Comparison of ENCODE assay signal across 8 mouse cellular contexts in the genomic region with DNA sequence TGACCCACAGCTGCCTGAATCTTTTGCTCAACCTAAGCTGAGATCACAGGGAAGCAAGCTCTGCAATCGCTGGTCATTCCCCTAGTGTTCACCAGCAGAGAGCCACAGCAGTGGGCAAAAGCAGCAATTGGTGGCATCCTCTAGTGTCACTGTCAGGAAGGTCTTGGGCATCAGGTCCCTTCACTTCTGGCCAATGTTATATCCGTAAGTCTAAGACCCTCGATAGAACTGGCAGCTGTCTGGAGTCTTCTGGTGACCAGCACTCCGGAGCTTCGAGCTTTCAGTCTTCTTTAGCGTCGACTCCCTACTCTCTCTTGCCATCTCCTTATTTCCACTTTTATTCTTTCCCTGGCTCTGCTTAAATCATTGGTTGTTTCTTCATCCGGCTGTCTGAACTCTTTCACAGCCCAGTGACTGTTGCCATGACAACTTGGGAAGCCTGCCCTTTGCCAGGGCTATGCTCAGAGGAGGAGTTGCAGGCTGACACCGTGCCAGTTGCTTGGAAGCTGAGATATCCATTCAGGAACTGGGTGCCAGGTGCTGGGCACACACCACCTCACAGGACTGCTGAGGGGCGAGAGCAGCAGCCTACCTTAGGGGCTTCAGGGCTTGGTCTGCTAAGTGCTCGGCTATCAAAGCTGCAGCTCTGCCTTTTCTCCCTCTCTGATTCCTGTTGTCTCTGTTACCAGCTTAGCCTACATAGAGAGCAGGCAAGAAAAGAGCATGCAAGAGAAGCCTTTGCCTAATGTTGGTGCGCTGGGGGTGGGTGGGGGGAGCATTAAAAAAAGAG. TPM values are rescaled to one million over a fixed set of nuclear protein-coding genes. Genes with fewer than 3 reads are reported as not detected.
A peak's percentile ranks its signal among the peaks of the same experiment; 100 is the strongest.
DNase-seq lines count a peak whose midpoint lies in the region; ATAC-seq and TF ChIP-seq lines count a peak whose summit lies in the region.

No protein-coding gene starts in this region.

- intact Hi-C loops in heart, adult 2 months (cut with DNase I), result no loop called here

- DNase-seq in adrenal gland, adult 8-10 months, result peak; percentile 78
- peak; percentile 79 for DNase-seq in embryo, embryonic 11 days
- DNase-seq in heart, adult 2 months, result peak; percentile 55 to 72
- DNase-seq in kidney, adult 8-10 months, result peak; percentile 96
- DNase-seq in midbrain, embryonic 14.5 days, result peak; percentile 91

- TF ChIP-seq CTCF in heart, adult 2 months (IDR thresholded peaks at IDR 0.05), result no peak

- no peak for TF ChIP-seq EP300 in heart, adult 2 months (IDR thresholded peaks at IDR 0.05; ENCODE audit: insufficient read depth, low read depth, low read length)

- TF ChIP-seq POLR2A in heart, adult 2 months (IDR thresholded peaks at IDR 0.05; ENCODE audit: insufficient read depth, low read depth, low read length), result no peak

- H3K79me2 ChIP-seq in heart, adult 2 months (replicated peaks; ENCODE audit: control insufficient read depth, insufficient read depth, low read length), result no peaks in the 10 kb centered on the region

- WGBS in heart, adult 2 months, result 45% methylated on average over 12 of the region's 12 CpGs
- WGBS in limb, embryonic 12.5 days, result 67% methylated on average over 12 of the region's 12 CpGs
- WGBS in midbrain, embryonic 14.5 days, result 12% methylated on average over 12 of the region's 12 CpGs
- 54% methylated on average over 12 of the region's 12 CpGs for WGBS in stomach, embryonic 15.5 days

- H3K27me3 ChIP-seq in heart, adult 2 months (ENCODE audit: control insufficient read depth, insufficient read depth, low read length), result no peaks in the 10 kb centered on the region
- no peaks in the 10 kb centered on the region for H3K27me3 ChIP-seq in limb, embryonic 12.5 days
- H3K27me3 ChIP-seq in midbrain, embryonic 14.5 days (ENCODE audit: control insufficient read depth, insufficient read depth, low read length), result no peaks in the 10 kb centered on the region
- H3K27me3 ChIP-seq in stomach, embryonic 15.5 days (replicated peaks), result no peaks in the 10 kb centered on the region

- no peaks in the 10 kb centered on the region for H3K9me3 ChIP-seq in limb, embryonic 12.5 days
- no peaks in the 10 kb centered on the region for H3K9me3 ChIP-seq in midbrain, embryonic 14.5 days (ENCODE audit: control insufficient read depth, low read length)
- no peaks in the 10 kb centered on the region for H3K9me3 ChIP-seq in stomach, embryonic 15.5 days

- H3K4me2 ChIP-seq in limb, embryonic 12.5 days, result peak overlapping the region; percentile 58
- H3K4me2 ChIP-seq in midbrain, embryonic 14.5 days (ENCODE audit: low read length), result peak overlapping the region; percentile 56
- H3K4me2 ChIP-seq in stomach, embryonic 15.5 days, result peak overlapping the region; percentile 20

- H3K4me1 ChIP-seq in heart, adult 2 months (ENCODE audit: control insufficient read depth, insufficient read depth, low read length), result peaks cover 2% of the 10 kb centered on the region
- peaks cover 30% of the 10 kb centered on the region for H3K4me1 ChIP-seq in limb, embryonic 12.5 days (replicated peaks)
- peaks cover 17% of the 10 kb centered on the region for H3K4me1 ChIP-seq in midbrain, embryonic 14.5 days (ENCODE audit: control insufficient read depth, insufficient read depth, low read length)
- H3K4me1 ChIP-seq in stomach, embryonic 15.5 days, result peaks cover 18% of the 10 kb centered on the region

- H3K27ac ChIP-seq in heart, adult 2 months, result no peak overlapping the region
- H3K27ac ChIP-seq in limb, embryonic 12.5 days, result no peak overlapping the region
- H3K27ac ChIP-seq in midbrain, embryonic 14.5 days (replicated peaks; ENCODE audit: low read depth, low read length), result peak overlapping the region; percentile 62
- no peak overlapping the region for H3K27ac ChIP-seq in stomach, embryonic 15.5 days

- ATAC-seq in limb, embryonic 12.5 days (ENCODE audit: insufficient number of reproducible peaks, insufficient read depth, low FRiP score, low TSS enrichment, low read depth), result no peak
- ATAC-seq in midbrain, embryonic 14.5 days (ENCODE audit: low FRiP score, low TSS enrichment), result peak; percentile 67; the same call in 1 of the 2 replicates
- no peak for ATAC-seq in stomach, embryonic 15.5 days (ENCODE audit: insufficient read depth, low FRiP score, low read depth)
- no peak for ATAC-seq in granulocyte monocyte progenitor cell, adult 5-6 weeks (replicated peaks; ENCODE audit: poor library complexity, severe bottlenecking)

- H3K9ac ChIP-seq in heart, adult 2 months (ENCODE audit: low read depth, low read length), result no peak overlapping the region
- H3K9ac ChIP-seq in limb, embryonic 12.5 days (replicated peaks), result 0 out of 2 replicates have a peak overlapping the region, but pooled peaks have one; percentile 4
- H3K9ac ChIP-seq in midbrain, embryonic 14.5 days (replicated peaks; ENCODE audit: low read length), result peak overlapping the region; percentile 34; the same call in 1 of the 2 replicates
- no peak overlapping the region for H3K9ac ChIP-seq in stomach, embryonic 15.5 days

- no peaks in the 10 kb centered on the region for H3K36me3 ChIP-seq in heart, adult 2 months (ENCODE audit: control insufficient read depth, insufficient read depth, low read length)
- peaks cover 16% of the 10 kb centered on the region for H3K36me3 ChIP-seq in limb, embryonic 12.5 days
- H3K36me3 ChIP-seq in midbrain, embryonic 14.5 days (ENCODE audit: control insufficient read depth, insufficient read depth, low read length), result peaks cover 4% of the 10 kb centered on the region; the same call in 1 of the 2 replicates
- peaks cover 5% of the 10 kb centered on the region; the same call in 1 of the 2 replicates for H3K36me3 ChIP-seq in stomach, embryonic 15.5 days

- H3K4me3 ChIP-seq in heart, adult 2 months, result no peak overlapping the region
- H3K4me3 ChIP-seq in limb, embryonic 12.5 days (replicated peaks), result 0 out of 2 replicates have a peak overlapping the region, but pooled peaks have one; percentile 6
- 0 out of 2 replicates have a peak overlapping the region, but pooled peaks have one; percentile 8 for H3K4me3 ChIP-seq in midbrain, embryonic 14.5 days (replicated peaks; ENCODE audit: low read depth, low read length)
- no peak overlapping the region; the same call in 1 of the 2 replicates for H3K4me3 ChIP-seq in stomach, embryonic 15.5 days (replicated peaks)

RNA-seq across cellular contexts. Expression of a gene that starts 2.2 kb away (rescaled TPM):
- total RNA-seq in adrenal gland, adult 8-10 months (2022), result 10 to 100 TPM in 3 of 4 experiments, 1 to 10 TPM in 1; 4.8 to 15.3 (median 12.3) TPM
- 10 to 100 TPM; 53.0 to 54.4 TPM for total RNA-seq in heart, adult 2 months (2021)
- 8.1 and 22.9 TPM in 2 replicates for polyA plus RNA-seq in heart, adult 2 months (2012; rRNA removed)
- 38.1 and 43.9 TPM in 2 replicates for polyA plus RNA-seq in limb, embryonic 12.5 days (2016; fragmentation: Nextera tagmentation; extraction: Ambion mirVana)
- 98.3 and 108 TPM in 2 replicates for polyA plus RNA-seq in midbrain, embryonic 14.5 days (2014; fragmentation: Nextera tagmentation; extraction: Ambion mirVana)
- polyA plus RNA-seq in stomach, embryonic 15.5 days (2015; fragmentation: Nextera tagmentation; extraction: Ambion mirVana), result 51.1 and 62.7 TPM in 2 replicates
- total RNA-seq in granulocyte monocyte progenitor cell, adult 5-6 weeks (2014; fragmentation: Nextera tagmentation), result 14.7 and 16.2 TPM in 2 replicates
- total RNA-seq in granulocyte monocyte progenitor cell, adult 5-6 weeks (2017), result 9.6 and 12.3 TPM in 2 replicates

RNA-seq across cellular contexts. Expression of a gene that starts 23.8 kb away (rescaled TPM):
- total RNA-seq in adrenal gland, adult 8-10 months (2022), result 10 to 100 TPM; 16.1 to 33.1 (median 23.3) TPM
- total RNA-seq in heart, adult 2 months (2021), result 100 to 1,000 TPM; 112 to 114 TPM
- polyA plus RNA-seq in heart, adult 2 months (2012; rRNA removed), result 44.4 and 52.6 TPM in 2 replicates
- 17.8 and 21.9 TPM in 2 replicates for polyA plus RNA-seq in limb, embryonic 12.5 days (2016; fragmentation: Nextera tagmentation; extraction: Ambion mirVana)
- polyA plus RNA-seq in midbrain, embryonic 14.5 days (2014; fragmentation: Nextera tagmentation; extraction: Ambion mirVana), result 8.8 and 9.2 TPM in 2 replicates
- 29.0 and 30.0 TPM in 2 replicates for polyA plus RNA-seq in stomach, embryonic 15.5 days (2015; fragmentation: Nextera tagmentation; extraction: Ambion mirVana)
- 10.1 and 14.0 TPM in 2 replicates for total RNA-seq in granulocyte monocyte progenitor cell, adult 5-6 weeks (2014; fragmentation: Nextera tagmentation)
- 11.5 and 12.0 TPM in 2 replicates for total RNA-seq in granulocyte monocyte progenitor cell, adult 5-6 weeks (2017)

RNA-seq across cellular contexts. Expression of a gene that starts 26.7 kb away (rescaled TPM):
- total RNA-seq in adrenal gland, adult 8-10 months (2022), result 1 to 10 TPM in 2 of 4 experiments, under 1 TPM in 2; 0.56 to 3.5 (median 1.7) TPM
- 1 to 10 TPM in 1 of 2 experiments, under 1 TPM in 1; 0.91 to 1.3 TPM for total RNA-seq in heart, adult 2 months (2021)
- 0.53 and 0.61 TPM in 2 replicates for polyA plus RNA-seq in heart, adult 2 months (2012; rRNA removed)
- 0.14 and 0.39 TPM in 2 replicates for polyA plus RNA-seq in limb, embryonic 12.5 days (2016; fragmentation: Nextera tagmentation; extraction: Ambion mirVana)
- 0.18 and 0.62 TPM in 2 replicates for polyA plus RNA-seq in midbrain, embryonic 14.5 days (2014; fragmentation: Nextera tagmentation; extraction: Ambion mirVana)
- polyA plus RNA-seq in stomach, embryonic 15.5 days (2015; fragmentation: Nextera tagmentation; extraction: Ambion mirVana), result 2.4 and 2.6 TPM in 2 replicates
- total RNA-seq in granulocyte monocyte progenitor cell, adult 5-6 weeks (2014; fragmentation: Nextera tagmentation), result 0.13 TPM in 1 of 2 replicates, not detected in the other
- total RNA-seq in granulocyte monocyte progenitor cell, adult 5-6 weeks (2017), result not detected in 2 replicates

RNA-seq across cellular contexts. Expression of a gene that starts 26.8 kb away (rescaled TPM):
- total RNA-seq in adrenal gland, adult 8-10 months (2022), result not detected
- total RNA-seq in heart, adult 2 months (2021), result not detected
- polyA plus RNA-seq in heart, adult 2 months (2012; rRNA removed), result not detected in 2 replicates
- not detected in 2 replicates for polyA plus RNA-seq in limb, embryonic 12.5 days (2016; fragmentation: Nextera tagmentation; extraction: Ambion mirVana)
- polyA plus RNA-seq in midbrain, embryonic 14.5 days (2014; fragmentation: Nextera tagmentation; extraction: Ambion mirVana), result not detected in 2 replicates
- polyA plus RNA-seq in stomach, embryonic 15.5 days (2015; fragmentation: Nextera tagmentation; extraction: Ambion mirVana), result 0.04 TPM in 1 of 2 replicates, not detected in the other
- not detected in 2 replicates for total RNA-seq in granulocyte monocyte progenitor cell, adult 5-6 weeks (2014; fragmentation: Nextera tagmentation)
- not detected in 2 replicates for total RNA-seq in granulocyte monocyte progenitor cell, adult 5-6 weeks (2017)

RNA-seq across cellular contexts. Expression of a gene that starts 27.3 kb away (rescaled TPM):
- total RNA-seq in adrenal gland, adult 8-10 months (2022), result 1 to 10 TPM in 1 of 4 experiments, not detected in 3; 1.2 TPM
- not detected for total RNA-seq in heart, adult 2 months (2021)
- 2.0 TPM in 1 of 2 replicates, not detected in the other for polyA plus RNA-seq in heart, adult 2 months (2012; rRNA removed)
- not detected in 2 replicates for polyA plus RNA-seq in limb, embryonic 12.5 days (2016; fragmentation: Nextera tagmentation; extraction: Ambion mirVana)
- polyA plus RNA-seq in midbrain, embryonic 14.5 days (2014; fragmentation: Nextera tagmentation; extraction: Ambion mirVana), result not detected in 2 replicates
- polyA plus RNA-seq in stomach, embryonic 15.5 days (2015; fragmentation: Nextera tagmentation; extraction: Ambion mirVana), result 0.73 TPM in 1 of 2 replicates, not detected in the other
- total RNA-seq in granulocyte monocyte progenitor cell, adult 5-6 weeks (2014; fragmentation: Nextera tagmentation), result not detected in 2 replicates
- total RNA-seq in granulocyte monocyte progenitor cell, adult 5-6 weeks (2017), result not detected in 2 replicates

Comparison
In these comparisons a context has a peak if more than half of its experiments do, and no peak if none do; other contexts are left out.
1. H3K4me3 ChIP-seq: peak in limb, embryonic 12.5 days (single experiment) and midbrain, embryonic 14.5 days (single experiment); none in heart, adult 2 months (single experiment) and stomach, embryonic 15.5 days (single experiment).
2. H3K9ac ChIP-seq: peak in limb, embryonic 12.5 days (single experiment) and midbrain, embryonic 14.5 days (single experiment); none in heart, adult 2 months (single experiment) and stomach, embryonic 15.5 days (single experiment).
3. Peak in every context shown above with its lines, with median percentiles within 50 percentile points of each other: DNase-seq and H3K4me2 ChIP-seq.